8 mouse cellular contexts compared by ENCODE assay signal in the genomic region with DNA sequence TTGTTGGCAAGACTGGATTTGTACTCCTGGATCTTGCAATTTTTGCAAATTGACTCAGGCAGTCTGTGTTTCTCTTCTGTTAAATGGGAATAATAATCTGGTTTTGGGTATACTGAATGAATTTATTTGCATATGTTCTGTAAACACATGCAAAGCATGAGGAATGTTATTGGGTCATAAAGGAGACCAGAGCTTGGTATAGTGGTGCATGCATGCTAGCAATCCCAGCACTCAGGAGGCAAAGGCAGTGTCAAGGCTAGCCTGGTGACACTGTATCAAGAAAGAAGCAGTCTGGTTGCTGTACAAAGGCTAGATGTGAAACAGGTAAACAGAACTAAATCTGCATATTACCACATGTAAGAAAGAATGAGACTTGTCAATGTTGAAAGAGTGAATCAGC. TPM values are rescaled to one million over a fixed set of nuclear protein-coding genes. Genes with fewer than 3 reads are reported as not detected.
DNase-seq lines count a peak whose midpoint lies in the region; ATAC-seq lines count a peak whose summit lies in the region.

No protein-coding gene starts in this region.

- intact Hi-C loops in left cerebral cortex, postnatal 36 days (cut with DNase I), result loop anchor here (10.0 kb wide), 1 partner anchor 588 kb away; the partner anchor contains the start of gene Zfp52

- H3K27me3 ChIP-seq in erythroblast, embryonic 14.5 days (ENCODE audit: control insufficient read depth), result no peaks in the 10 kb centered on the region
- H3K27me3 ChIP-seq in forebrain, embryonic 11.5 days (ENCODE audit: control insufficient read depth, insufficient read depth, low read length), result no peaks in the 10 kb centered on the region
- no peaks in the 10 kb centered on the region for H3K27me3 ChIP-seq in liver, embryonic 11.5 days (replicated peaks; ENCODE audit: control insufficient read depth, insufficient read depth, low read length)

- H3K9ac ChIP-seq in forebrain, embryonic 11.5 days (ENCODE audit: low read length), result peak overlapping the region; percentile 85
- peak overlapping the region; percentile 79 for H3K9ac ChIP-seq in liver, embryonic 11.5 days (ENCODE audit: low read depth, low read length)

- no peak overlapping the region for H3K27ac ChIP-seq in forebrain, embryonic 11.5 days (ENCODE audit: low read depth, low read length)
- no peak overlapping the region for H3K27ac ChIP-seq in liver, embryonic 11.5 days (ENCODE audit: low read depth, low read length)

- H3K4me3 ChIP-seq in erythroblast, embryonic 14.5 days (replicated peaks), result peak overlapping the region; percentile 95
- H3K4me3 ChIP-seq in forebrain, embryonic 11.5 days (ENCODE audit: low read depth, low read length), result peak overlapping the region; percentile 79
- H3K4me3 ChIP-seq in liver, embryonic 11.5 days (ENCODE audit: low read depth, low read length), result peak overlapping the region; percentile 69

- peaks cover 24% of the 10 kb centered on the region for H3K36me3 ChIP-seq in erythroblast, embryonic 14.5 days (ENCODE audit: control insufficient read depth)
- H3K36me3 ChIP-seq in forebrain, embryonic 11.5 days (ENCODE audit: control insufficient read depth, insufficient read depth, low read length), result no peaks in the 10 kb centered on the region
- no peaks in the 10 kb centered on the region for H3K36me3 ChIP-seq in liver, embryonic 11.5 days (ENCODE audit: control insufficient read depth, insufficient read depth, low read length)

- peak; percentile 19 for DNase-seq in 3T3-L1 (ENCODE audit: low read depth, low spot score)
- DNase-seq in forebrain, embryonic 11.5 days (ENCODE audit: low spot score), result no peak
- no peak for DNase-seq in liver, embryonic 11.5 days (ENCODE audit: low spot score)
- no peak for DNase-seq in left cerebral cortex, adult 8-10 months (ENCODE audit: low spot score in 2 of 2)
- DNase-seq in cerebellum, adult 18-20 months, result no peak
- DNase-seq in left cerebral cortex, postnatal 36 days (ENCODE audit: low spot score in 2 of 2), result no peak

- no peak for ATAC-seq in erythroblast, adult 5-6 weeks (replicated peaks; ENCODE audit: low FRiP score, poor library complexity, severe bottlenecking)
- ATAC-seq in forebrain, embryonic 11.5 days (replicated peaks; ENCODE audit: low FRiP score), result no peak
- ATAC-seq in liver, embryonic 11.5 days (replicated peaks; ENCODE audit: low FRiP score), result no peak

- H3K4me2 ChIP-seq in forebrain, embryonic 11.5 days (ENCODE audit: low read depth, low read length, severe bottlenecking), result peak overlapping the region; percentile 62
- H3K4me2 ChIP-seq in liver, embryonic 11.5 days, result peak overlapping the region; percentile 75

- H3K4me1 ChIP-seq in erythroblast, embryonic 14.5 days (ENCODE audit: control insufficient read depth), result peaks cover 36% of the 10 kb centered on the region
- peaks cover 4% of the 10 kb centered on the region; the same call in 1 of the 2 replicates for H3K4me1 ChIP-seq in forebrain, embryonic 11.5 days (replicated peaks; ENCODE audit: control insufficient read depth, insufficient read depth, low read length)
- H3K4me1 ChIP-seq in liver, embryonic 11.5 days (replicated peaks; ENCODE audit: control insufficient read depth, insufficient read depth, low read length), result peaks cover 9% of the 10 kb centered on the region

- H3K9me3 ChIP-seq in erythroblast, embryonic 14.5 days (ENCODE audit: control insufficient read depth, low read length), result no peaks in the 10 kb centered on the region
- no peaks in the 10 kb centered on the region for H3K9me3 ChIP-seq in forebrain, embryonic 11.5 days (ENCODE audit: control insufficient read depth, low read length)
- H3K9me3 ChIP-seq in liver, embryonic 11.5 days (ENCODE audit: control insufficient read depth, low read length), result no peaks in the 10 kb centered on the region

RNA-seq across cellular contexts. Expression of gene Ppp2r1a, which starts 1.5 kb away (rescaled TPM):
- 5.5 and 12.8 TPM in 2 replicates for polyA plus RNA-seq in erythroblast, embryonic 14.5 days (2012)
- 126 and 128 TPM in 2 replicates for total RNA-seq in erythroblast, adult 5-6 weeks (2015; ENCODE audit: low replicate concordance)
- 26.9 and 54.6 TPM in 2 replicates for total RNA-seq in erythroblast, adult 5-6 weeks (2017; ENCODE audit: low replicate concordance)
- 523 and 567 TPM in 2 replicates for polyA plus RNA-seq in forebrain, embryonic 11.5 days (2014; fragmentation: Nextera tagmentation; extraction: Ambion mirVana)
- 242 and 246 TPM in 2 replicates for polyA plus RNA-seq in liver, embryonic 11.5 days (2014; fragmentation: Nextera tagmentation; extraction: Ambion mirVana)
- total RNA-seq in left cerebral cortex, adult 8-10 months (2022), result 100 to 1,000 TPM; 521 to 550 (median 536) TPM
- total RNA-seq in left cerebral cortex, postnatal 36 days (2021), result 100 to 1,000 TPM; 535 to 639 TPM

RNA-seq across cellular contexts. Expression of gene Vmn1r232, which starts 27.1 kb away (rescaled TPM):
- not detected in 2 replicates for polyA plus RNA-seq in erythroblast, embryonic 14.5 days (2012)
- total RNA-seq in erythroblast, adult 5-6 weeks (2015; ENCODE audit: low replicate concordance), result not detected in 2 replicates
- total RNA-seq in erythroblast, adult 5-6 weeks (2017; ENCODE audit: low replicate concordance), result not detected in 2 replicates
- not detected in 2 replicates for polyA plus RNA-seq in forebrain, embryonic 11.5 days (2014; fragmentation: Nextera tagmentation; extraction: Ambion mirVana)
- not detected in 2 replicates for polyA plus RNA-seq in liver, embryonic 11.5 days (2014; fragmentation: Nextera tagmentation; extraction: Ambion mirVana)
- under 1 TPM in 1 of 4 experiments, not detected in 3; 0.22 TPM for total RNA-seq in left cerebral cortex, adult 8-10 months (2022)
- not detected for total RNA-seq in left cerebral cortex, postnatal 36 days (2021)

RNA-seq across cellular contexts. Expression of gene Vmn1r231, which starts 41.7 kb away (rescaled TPM):
- polyA plus RNA-seq in erythroblast, embryonic 14.5 days (2012), result not detected in 2 replicates
- total RNA-seq in erythroblast, adult 5-6 weeks (2015; ENCODE audit: low replicate concordance), result not detected in 2 replicates
- total RNA-seq in erythroblast, adult 5-6 weeks (2017; ENCODE audit: low replicate concordance), result 2.5 TPM in 1 of 2 replicates, not detected in the other
- polyA plus RNA-seq in forebrain, embryonic 11.5 days (2014; fragmentation: Nextera tagmentation; extraction: Ambion mirVana), result not detected in 2 replicates
- polyA plus RNA-seq in liver, embryonic 11.5 days (2014; fragmentation: Nextera tagmentation; extraction: Ambion mirVana), result not detected in 2 replicates
- not detected for total RNA-seq in left cerebral cortex, adult 8-10 months (2022)
- not detected for total RNA-seq in left cerebral cortex, postnatal 36 days (2021)

RNA-seq across cellular contexts. Expression of gene Vmn1r233, which starts 49.6 kb away (rescaled TPM):
- polyA plus RNA-seq in erythroblast, embryonic 14.5 days (2012), result not detected in 2 replicates
- not detected in 2 replicates for total RNA-seq in erythroblast, adult 5-6 weeks (2015; ENCODE audit: low replicate concordance)
- total RNA-seq in erythroblast, adult 5-6 weeks (2017; ENCODE audit: low replicate concordance), result 0.34 TPM in 1 of 2 replicates, not detected in the other
- not detected in 2 replicates for polyA plus RNA-seq in forebrain, embryonic 11.5 days (2014; fragmentation: Nextera tagmentation; extraction: Ambion mirVana)
- polyA plus RNA-seq in liver, embryonic 11.5 days (2014; fragmentation: Nextera tagmentation; extraction: Ambion mirVana), result not detected in 2 replicates
- total RNA-seq in left cerebral cortex, adult 8-10 months (2022), result not detected
- not detected for total RNA-seq in left cerebral cortex, postnatal 36 days (2021)

Comparison
In these comparisons a context has a peak if more than half of its experiments do, and no peak if none do; other contexts are left out.
1. RNA of gene Ppp2r1a, which starts 1.5 kb away (total RNA-seq): 535 to 639 TPM in left cerebral cortex, postnatal 36 days and 521 to 550 TPM in left cerebral cortex, adult 8-10 months; 26.9 to 128 TPM in erythroblast, adult 5-6 weeks; every median in the first group is over 4 times any median in the second.
2. Peak in every context shown above with its lines, with median percentiles within 50 percentile points of each other: H3K4me3 ChIP-seq.